Mouse (Mus musculus): Measurements from ENCODE around the gene Nobox.

Nobox gene

DNA sequence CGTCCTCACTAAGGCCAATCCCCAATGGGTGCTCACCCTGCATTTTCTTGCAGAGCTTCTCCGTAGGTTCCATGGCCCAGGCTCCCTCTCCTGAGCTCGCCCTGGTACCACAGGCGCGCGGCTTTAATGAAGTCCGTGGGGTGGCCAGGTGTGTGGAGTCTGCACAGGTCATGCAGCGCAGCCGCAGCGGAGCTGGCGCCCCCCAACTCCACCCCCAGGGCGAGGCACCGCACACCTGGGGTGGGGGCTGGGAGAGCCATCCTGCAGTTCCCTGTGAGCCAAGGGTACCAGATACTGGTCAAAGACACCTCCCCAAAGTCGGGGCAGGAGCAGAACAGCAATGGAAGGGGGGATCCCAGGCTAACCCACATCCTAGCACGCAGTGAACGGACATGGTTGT is at the start of gene Nobox:
Nobox (minus strand) TSS at position 101 of the 400 bp plus-strand sequence.
- WGBS: 66% methylated on average over 16 of the region's 16 CpGs

- WGBS: 86% methylated on average over 9 of the region's 9 CpGs
These were observed 45.3 kb upstream of the Nobox start for GRCm38 (mm10) chr6:43354562-43355241.

DNA sequence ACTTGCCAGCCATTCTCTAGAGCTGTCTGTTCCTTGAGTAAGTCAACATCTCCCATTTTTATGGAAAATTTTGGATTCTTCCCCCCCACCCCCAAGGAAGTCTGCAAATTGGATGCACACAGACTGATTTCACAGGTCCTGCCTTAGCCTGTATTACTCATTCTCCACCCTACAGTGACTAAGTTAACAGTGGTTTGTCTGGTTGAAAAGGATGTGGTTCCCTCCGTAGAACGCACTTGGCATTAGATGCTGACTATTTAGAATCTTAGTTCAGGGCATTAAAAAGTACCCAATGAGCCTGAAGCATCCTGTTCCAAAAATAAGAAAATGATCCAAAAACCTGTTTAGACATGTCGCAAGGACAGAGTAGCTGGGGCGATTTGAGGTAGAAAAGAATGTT is 44.1 kb upstream of the Nobox start:
- 88% methylated on average over 4 of the region's 4 CpGs for WGBS

DNA sequence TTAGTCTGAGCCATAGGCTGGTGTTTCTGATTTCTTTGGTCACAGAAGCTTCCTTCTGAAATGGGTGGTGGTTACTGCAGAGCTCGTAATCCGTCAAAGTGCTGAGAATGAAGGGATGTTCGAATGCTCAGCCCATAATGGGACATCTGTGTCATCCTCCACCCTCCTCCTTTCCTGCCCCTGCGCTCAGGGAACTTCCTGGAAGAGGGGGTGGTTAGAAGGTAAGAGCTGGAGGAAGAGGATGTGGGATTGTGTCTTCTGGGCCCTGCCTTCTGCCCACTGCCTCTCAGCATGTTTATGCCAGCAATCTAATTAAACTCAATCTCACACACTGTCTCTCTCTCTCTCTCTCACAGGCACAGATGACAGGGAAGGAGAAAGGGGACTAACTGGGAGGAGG is 39.7 kb upstream of the Nobox start:
- 55% methylated on average over 4 of the region's 4 CpGs for WGBS

DNA sequence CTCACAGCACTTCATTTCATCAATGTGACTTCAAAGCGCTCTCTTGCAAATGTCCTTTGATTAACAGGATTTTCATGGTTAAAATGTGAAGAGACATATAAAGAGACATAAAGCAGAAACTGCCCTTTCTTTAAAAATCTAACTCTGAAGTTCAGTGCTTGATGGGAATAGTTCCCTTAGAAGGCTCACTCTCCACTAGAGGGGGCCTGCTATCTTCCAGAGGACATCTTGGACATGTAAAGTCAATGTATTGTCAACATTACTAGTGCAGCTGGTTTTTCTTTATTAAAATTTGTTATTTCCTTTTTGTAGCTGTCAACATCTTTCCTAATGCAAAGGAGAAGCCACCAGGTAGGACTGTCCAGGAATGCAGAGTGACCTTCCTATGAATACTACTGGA is 38.3 kb upstream of the Nobox start:
- WGBS: 100% methylated on average over 1 of the region's 1 CpGs

DNA sequence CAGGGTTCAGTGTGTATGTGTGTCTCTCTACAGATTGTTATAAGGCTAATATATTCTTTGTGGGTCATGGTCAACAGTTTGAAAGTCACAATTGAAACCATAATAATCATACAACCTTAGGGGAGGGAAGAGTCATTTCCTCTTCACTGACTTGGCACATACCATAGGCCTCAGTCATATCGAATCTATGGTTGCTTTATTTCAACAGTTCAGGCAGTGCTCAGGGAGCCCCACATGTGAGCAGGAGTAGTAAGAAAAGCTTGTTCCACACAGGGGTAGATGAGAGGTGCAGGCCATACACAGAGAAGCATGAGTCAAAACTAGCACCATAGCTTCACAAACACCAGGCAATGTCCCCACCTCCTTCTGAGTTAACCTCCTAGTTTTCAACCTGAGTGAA is 33.7 kb upstream of the Nobox start:
- WGBS: 80% methylated on average over 1 of the region's 1 CpGs

DNA sequence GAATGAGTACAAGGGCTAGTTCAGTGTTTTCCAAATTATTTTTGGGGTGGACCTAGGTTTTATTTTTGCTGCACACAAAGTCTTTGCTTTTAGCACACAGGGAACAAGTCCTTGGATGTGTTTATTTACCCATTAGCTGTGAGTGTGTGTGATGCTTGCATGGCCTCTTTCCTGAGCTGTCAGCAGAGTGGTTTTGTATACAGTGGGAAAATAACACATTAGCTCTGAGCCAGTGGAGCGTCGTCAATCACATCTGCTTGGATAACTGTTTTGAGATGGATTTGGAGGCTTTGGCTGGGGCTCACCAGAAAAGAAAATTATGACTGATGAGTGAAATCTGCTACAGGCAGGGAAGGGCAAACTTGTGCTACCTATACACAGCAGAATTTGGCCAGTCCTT is 33.0 kb upstream of the Nobox start:
- whole genome bisulfite sequencing: 47% methylated on average over 2 of the region's 2 CpGs

DNA sequence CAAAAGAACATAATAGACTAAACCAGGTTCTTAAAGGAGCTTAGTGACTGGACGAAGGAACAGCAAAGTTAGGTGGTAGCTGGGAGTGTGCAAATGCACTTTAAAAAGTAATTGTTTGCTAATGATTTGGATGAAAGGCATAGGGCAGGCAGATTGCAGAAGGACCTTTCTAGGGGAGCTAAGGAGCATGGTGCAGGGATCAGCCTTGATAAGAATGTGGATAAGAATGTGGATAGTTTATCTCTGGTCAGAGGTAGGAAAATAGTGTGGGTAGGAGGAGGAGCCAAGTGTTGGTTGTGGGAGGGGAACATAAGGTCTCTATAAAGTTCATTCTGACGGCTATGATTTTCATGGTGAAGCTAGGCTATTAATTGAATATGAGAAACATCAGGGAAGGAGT is 29.4 kb upstream of the Nobox start:
- 88% methylated on average over 2 of the region's 2 CpGs for WGBS

GRCm38 (mm10) chr6:43337491-43337961 is 28.2 kb upstream of the Nobox start:
- WGBS: 37% methylated on average over 10 of the region's 10 CpGs

- 67% methylated on average over 3 of the region's 3 CpGs for WGBS
These were observed 26.4 kb upstream of the Nobox start for GRCm38 (mm10) chr6:43335619-43336234.

- 63% methylated on average over 4 of the region's 4 CpGs for WGBS
These were observed 24.1 kb upstream of the Nobox start for GRCm38 (mm10) chr6:43333479-43333878.

DNA sequence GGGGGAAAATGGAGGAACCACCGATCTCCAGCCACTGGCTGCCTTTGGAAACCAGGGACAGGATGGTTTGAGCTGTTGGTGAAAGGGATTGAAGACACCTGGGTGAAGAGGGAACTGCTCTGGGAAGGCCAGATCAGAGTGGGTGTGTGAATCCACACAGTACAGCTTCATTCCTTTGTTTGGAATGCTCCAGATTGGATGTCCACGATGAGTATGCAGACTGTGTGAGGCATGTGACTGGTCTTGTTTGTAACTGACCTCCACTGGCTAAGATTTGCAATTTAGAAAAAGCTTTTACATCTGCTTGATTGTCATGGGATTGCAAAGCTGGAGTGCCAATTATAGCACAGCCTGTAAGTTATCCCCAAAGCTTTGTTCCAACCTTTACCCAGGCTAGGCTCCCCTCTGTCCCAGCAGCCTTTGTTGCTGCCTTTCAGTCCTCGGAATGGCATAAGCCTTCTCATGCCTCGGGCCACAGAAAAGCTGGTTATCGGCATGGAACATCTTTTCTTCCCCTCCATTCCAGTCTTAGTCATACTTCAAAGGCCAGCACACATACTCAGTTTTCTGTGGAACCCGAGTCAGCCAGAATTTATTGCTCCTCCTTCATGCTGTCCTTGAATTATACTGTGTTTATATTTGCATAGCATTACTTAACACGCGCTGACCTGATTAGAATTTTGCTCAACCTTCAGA is 3.8 kb upstream of the Nobox start:
- 55% methylated on average over 8 of the region's 8 CpGs for WGBS

DNA sequence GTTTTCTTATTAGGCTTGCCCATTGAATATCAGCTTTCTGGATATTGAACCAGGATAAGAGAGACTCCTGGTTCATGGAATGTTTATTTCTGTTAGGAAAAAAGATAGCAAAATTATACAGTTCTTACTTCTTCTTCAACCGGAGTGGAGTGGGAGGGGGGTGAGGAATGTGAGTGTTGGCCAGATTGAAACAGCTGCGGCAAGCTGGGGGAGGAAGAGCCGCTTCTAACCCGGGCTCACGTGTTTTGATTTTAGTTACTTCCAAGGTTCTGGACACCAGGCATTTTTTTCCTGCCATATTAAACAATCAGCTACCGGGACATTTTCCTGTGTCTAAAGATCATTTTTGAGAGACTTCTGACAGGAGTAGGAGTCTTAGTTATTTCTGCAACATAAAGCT is 717 bp upstream of the Nobox start:
- 42% methylated on average over 6 of the region's 6 CpGs for WGBS

GRCm38 (mm10) chr6:43297508-43297850 is 11.9 kb downstream of the Nobox start:
- 8% methylated on average over 2 of the region's 2 CpGs for WGBS

DNA sequence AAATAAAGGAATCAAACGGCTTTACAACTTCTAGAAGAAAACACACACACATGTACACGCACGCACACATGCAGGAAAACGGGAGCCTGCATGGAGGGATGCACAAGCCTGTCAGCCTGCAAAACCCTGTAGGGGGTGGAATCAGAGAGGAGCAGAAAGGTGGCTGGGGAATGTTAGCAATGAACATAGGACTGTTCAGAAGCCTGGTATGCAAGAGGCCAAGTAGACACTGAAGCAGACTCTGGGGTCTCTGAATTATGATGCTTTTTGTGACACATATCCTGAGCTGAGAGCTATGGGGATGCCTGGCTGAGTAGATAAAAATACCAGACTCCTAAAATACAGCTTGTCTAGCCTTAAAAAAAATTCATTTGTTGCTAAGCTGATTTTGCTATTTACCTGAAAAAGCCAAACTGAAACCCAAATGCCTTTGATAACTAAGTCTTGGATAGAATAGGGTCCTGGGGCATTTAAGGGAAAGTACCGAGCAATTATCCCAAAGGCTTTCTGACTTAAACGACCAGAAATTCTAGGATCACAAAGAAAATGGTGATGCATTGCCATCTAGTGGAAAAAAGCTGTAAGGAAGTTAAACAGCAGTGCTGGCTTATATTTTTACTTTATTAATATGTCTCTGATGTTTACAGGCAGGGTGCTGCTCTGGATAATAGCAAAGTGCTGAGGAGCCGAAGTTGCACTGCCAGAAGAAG is 12.4 kb downstream of the Nobox start:
- WGBS: 19% methylated on average over 7 of the region's 7 CpGs

- WGBS: 15% methylated on average over 5 of the region's 5 CpGs
These were observed 13.4 kb downstream of the Nobox start for GRCm38 (mm10) chr6:43295908-43296307.

- 81% methylated on average over 7 of the region's 7 CpGs for WGBS
These were observed 16.2 kb downstream of the Nobox start for GRCm38 (mm10) chr6:43293175-43293574.

DNA sequence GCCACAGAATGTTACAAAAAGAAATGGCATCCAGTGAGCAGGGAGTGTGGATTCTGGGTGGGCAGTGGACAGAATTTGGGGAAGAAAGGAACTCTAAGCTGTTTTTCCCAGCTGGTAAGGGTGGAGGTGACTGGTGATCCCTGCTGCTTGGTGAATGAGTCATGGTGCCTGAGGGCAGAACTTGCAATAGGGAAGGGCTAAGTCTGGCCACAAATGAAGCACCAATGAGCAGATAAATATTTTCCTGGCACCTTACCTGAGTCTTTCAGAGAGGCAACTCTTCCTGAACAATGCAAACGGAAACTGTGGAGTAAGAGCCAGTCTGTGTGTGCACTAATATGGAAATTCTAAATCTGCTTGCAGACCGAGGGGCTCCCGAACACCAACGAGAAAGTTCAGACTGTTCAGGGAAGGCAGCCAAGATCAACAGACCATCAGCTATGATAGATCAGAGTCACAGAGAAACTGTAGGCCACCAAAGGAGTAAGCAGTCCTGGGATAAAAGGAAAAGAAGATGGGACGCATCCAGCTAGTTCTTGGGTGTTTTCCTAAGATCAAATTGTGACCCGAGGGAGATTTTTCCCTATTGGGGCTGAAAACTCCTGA is 16.8 kb downstream of the Nobox start:
- WGBS: 55% methylated on average over 6 of the region's 6 CpGs

DNA sequence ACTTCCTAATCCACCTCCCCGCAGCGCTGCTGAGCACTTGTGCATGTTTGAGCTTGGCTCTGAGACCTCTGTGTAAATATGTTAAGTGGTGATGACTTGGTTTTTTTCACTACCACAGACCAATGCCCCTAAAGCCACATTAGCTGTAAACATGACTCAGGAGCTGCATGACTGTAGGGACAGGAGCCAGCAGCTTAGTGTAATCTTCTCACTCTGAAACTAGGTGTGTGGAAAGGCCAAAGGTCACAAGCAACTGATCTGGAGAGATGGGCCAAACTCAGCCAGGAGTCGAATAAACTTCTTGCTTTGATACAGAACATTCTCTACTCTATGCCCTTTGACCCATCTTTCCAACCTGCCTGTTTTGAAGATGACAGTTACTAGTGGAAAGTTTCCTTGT is 17.3 kb downstream of the Nobox start:
- WGBS: 89% methylated on average over 3 of the region's 3 CpGs

- 97% methylated on average over 5 of the region's 5 CpGs for WGBS
These were observed 28.9 kb downstream of the Nobox start for GRCm38 (mm10) chr6:43280481-43280880.

DNA sequence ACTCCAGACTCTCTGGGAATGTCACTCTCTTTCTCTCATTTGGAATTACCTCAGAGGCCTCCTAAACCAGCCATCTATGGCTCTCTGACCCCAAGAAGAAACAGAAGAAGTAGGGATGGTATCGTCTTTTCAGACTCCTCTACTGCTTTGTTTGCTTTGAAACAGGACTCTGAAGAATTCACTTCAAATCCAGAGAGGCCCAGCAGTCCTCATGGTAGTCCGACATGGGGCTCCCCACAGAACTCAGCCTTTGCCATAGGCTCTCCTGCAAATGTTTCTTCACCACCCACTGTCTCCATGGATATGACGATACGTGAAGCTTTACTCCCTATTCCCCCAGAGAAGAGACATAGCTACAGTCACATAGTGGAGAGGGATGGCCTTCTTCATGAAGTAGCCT is 35.2 kb downstream of the Nobox start:
- WGBS: 91% methylated on average over 4 of the region's 4 CpGs

DNA sequence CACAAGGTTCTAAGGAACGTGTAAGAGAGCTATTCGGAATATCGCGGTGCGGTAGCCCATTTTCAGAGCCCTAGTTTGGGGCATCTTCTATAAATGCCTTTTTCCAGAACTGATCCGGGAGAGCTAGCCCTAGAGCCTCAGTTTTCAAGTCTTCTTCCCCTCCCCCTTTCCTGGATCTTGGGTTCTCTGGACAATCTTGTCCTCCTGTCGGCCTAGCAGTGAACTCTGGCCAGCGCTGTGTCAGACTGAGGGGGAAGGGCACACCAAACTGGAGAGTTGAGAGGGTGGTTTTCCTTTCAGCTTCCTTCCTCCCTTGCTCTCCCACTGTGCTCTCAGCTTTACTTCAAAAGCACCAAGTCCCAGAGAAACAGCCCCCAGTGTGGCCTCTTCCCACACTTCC is 43.0 kb downstream of the Nobox start:
- WGBS: 43% methylated on average over 8 of the region's 8 CpGs
